Mouse (Mus musculus): Measurements from ENCODE around the gene Tbxa2r.

DNA sequence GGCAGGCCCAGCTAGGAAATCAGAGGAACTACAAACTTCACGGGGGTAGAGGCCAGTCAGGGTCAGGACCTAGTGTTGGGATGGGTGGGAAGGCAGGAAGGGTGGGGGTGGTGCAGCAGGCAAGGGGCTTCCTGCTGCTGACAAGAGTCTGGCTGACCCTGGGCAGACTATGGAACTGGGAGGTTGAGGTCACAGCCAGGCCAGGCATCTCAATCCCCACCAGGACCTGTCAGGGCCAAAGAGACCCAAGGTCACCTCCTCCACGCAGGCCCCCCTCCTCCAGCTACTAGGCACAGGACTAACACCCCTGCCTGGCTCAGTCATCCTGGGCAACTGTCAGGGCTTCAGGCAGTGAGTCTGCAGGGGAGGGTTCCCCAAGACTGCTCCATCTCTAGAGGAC lies 572 bp upstream of the Tbxa2r start:
- no peak for TF ChIP-seq CTCF (IDR thresholded peaks at IDR 0.05; ENCODE audit: borderline replicate concordance, control insufficient read depth, extremely low read depth, insufficient read depth, low read length, poor library complexity)
- no peak for TF ChIP-seq POLR2A (IDR thresholded peaks at IDR 0.05; ENCODE audit: control insufficient read depth, extremely low read depth, insufficient read depth, low read length, poor library complexity)

Data from thymus, adult 2 months (tissue).